16 mouse cellular contexts compared by ENCODE assay signal in genomic region chr2:153584396-153584795, GRCm38 (mm10). TPM values are rescaled to one million over a fixed set of nuclear protein-coding genes. Genes with fewer than 3 reads are reported as not detected.
DNase-seq lines count a peak whose midpoint lies in the region; ATAC-seq and TF ChIP-seq lines count a peak whose summit lies in the region.
"Had no signal": no experiment of that assay in that cellular context is flagged by ENCODE, and none has a peak within 500 bp of the region (broad histone marks: within the 10 kb centered on the region; RNA-seq: fewer than 3 reads in every experiment).

No protein-coding gene starts in this region.

- no peak for TF ChIP-seq CTCF in kidney, adult 2 months (conservative IDR thresholded peaks at IDR 0.05; ENCODE audit: insufficient read depth, insufficient read length, low read depth, low read length)

- no peaks in the 10 kb centered on the region for H3K9me3 ChIP-seq in kidney, embryonic 14.5 days (ENCODE audit: control insufficient read depth, low read length)
- H3K9me3 ChIP-seq in liver, embryonic 15.5 days (replicated peaks) = no peaks in the 10 kb centered on the region
- H3K9me3 ChIP-seq: lung, embryonic 15.5 days; megakaryocyte, embryonic 14.5 days had no signal

- no peak for ATAC-seq in kidney, embryonic 14.5 days (ENCODE audit: low FRiP score, low TSS enrichment)
- ATAC-seq in liver, embryonic 15.5 days (ENCODE audit: insufficient read depth) = no peak

- no peak overlapping the region for H3K4me3 ChIP-seq in kidney, adult 2 months (ENCODE audit: insufficient read depth, low read depth, low read length)
- no peak overlapping the region for H3K4me3 ChIP-seq in kidney, embryonic 14.5 days (ENCODE audit: low read length)
- H3K4me3 ChIP-seq in liver, embryonic 15.5 days (replicated peaks) = no peak overlapping the region
- H3K4me3 ChIP-seq: erythroblast, embryonic 14.5 days; lung, embryonic 15.5 days had no signal

- H3K27ac ChIP-seq in kidney, adult 2 months (ENCODE audit: insufficient read depth, low read depth, low read length) = no peak overlapping the region
- H3K27ac ChIP-seq in kidney, embryonic 14.5 days (ENCODE audit: low read depth, low read length) = no peak overlapping the region
- peak overlapping the region; percentile 74 for H3K27ac ChIP-seq in liver, embryonic 15.5 days (replicated peaks)
- H3K27ac ChIP-seq: lung, embryonic 15.5 days had no signal

- no peaks in the 10 kb centered on the region for H3K27me3 ChIP-seq in kidney, adult 2 months (replicated peaks; ENCODE audit: control insufficient read depth, insufficient read depth, low read length)
- H3K27me3 ChIP-seq in kidney, embryonic 14.5 days (ENCODE audit: control insufficient read depth, insufficient read depth, low read length) = no peaks in the 10 kb centered on the region
- H3K27me3 ChIP-seq in liver, embryonic 15.5 days = no peaks in the 10 kb centered on the region
- H3K27me3 ChIP-seq: CH12.LX; lung, embryonic 15.5 days; megakaryocyte, embryonic 14.5 days had no signal

- no peak for TF ChIP-seq POLR2A in kidney, adult 2 months (IDR thresholded peaks at IDR 0.05; ENCODE audit: low read depth, low read length)

- H3K4me1 ChIP-seq in kidney, adult 2 months (ENCODE audit: control insufficient read depth, insufficient read depth, low read length) = no peaks in the 10 kb centered on the region; the same call in 1 of the 2 replicates
- 0 out of 2 replicates have a peak, but pooled peaks cover 3% of the 10 kb centered on the region for H3K4me1 ChIP-seq in kidney, embryonic 14.5 days (ENCODE audit: control insufficient read depth, insufficient read depth, low read length)
- peaks cover 72% of the 10 kb centered on the region for H3K4me1 ChIP-seq in liver, embryonic 15.5 days (replicated peaks)

- 52% methylated on average over 4 of the region's 4 CpGs for WGBS in kidney, adult 2 months
- 72% methylated on average over 4 of the region's 4 CpGs for WGBS in kidney, embryonic 14.5 days
- WGBS in liver, embryonic 15.5 days (ENCODE audit: insufficient replicate concordance) = 76% methylated on average over 4 of the region's 4 CpGs

- no peak overlapping the region for H3K9ac ChIP-seq in kidney, embryonic 14.5 days (ENCODE audit: low read depth, low read length)
- H3K9ac ChIP-seq in liver, embryonic 15.5 days = no peak overlapping the region
- H3K9ac ChIP-seq: lung, embryonic 15.5 days had no signal

- no peaks in the 10 kb centered on the region for H3K36me3 ChIP-seq in kidney, adult 2 months (ENCODE audit: control insufficient read depth, insufficient read depth, low read length)
- H3K36me3 ChIP-seq in kidney, embryonic 14.5 days (ENCODE audit: control insufficient read depth, insufficient read depth, low read length) = no peaks in the 10 kb centered on the region
- H3K36me3 ChIP-seq in liver, embryonic 15.5 days (replicated peaks) = no peaks in the 10 kb centered on the region
- H3K36me3 ChIP-seq: lung, embryonic 15.5 days had no signal

- DNase-seq in kidney, adult 2 months = peak; percentile 76
- DNase-seq in ES-CJ7 (ENCODE audit: low read depth, low spot score) (peak; percentile 92), ZHBTc4 (ENCODE audit: low read depth, low spot score) (peak; percentile 88)
- no peak for DNase-seq in layer of hippocampus, adult 18-20 months (ENCODE audit: low spot score in 2 of 2)
- no peak for DNase-seq in layer of hippocampus, postnatal 14 days (ENCODE audit: low spot score in 2 of 2)
- DNase-seq: cerebellum, adult 8-10 months; gastrocnemius, postnatal 14 days; heart, postnatal 4 days; left cerebral cortex, postnatal 4 days; right cerebral cortex, adult 18-20 months had no signal

- H3K4me2 ChIP-seq in kidney, embryonic 14.5 days (replicated peaks; ENCODE audit: low read depth, low read length) = no peak overlapping the region
- H3K4me2 ChIP-seq in liver, embryonic 15.5 days = 0 out of 2 replicates have a peak overlapping the region, but pooled peaks have one; percentile 73
- H3K4me2 ChIP-seq: lung, embryonic 15.5 days had no signal

RNA-seq across cellular contexts. Expression of gene Commd7, which starts 48.2 kb away (rescaled TPM):
- polyA plus RNA-seq in kidney, adult 2 months (2012; rRNA removed) = 14.5 and 22.3 TPM in 2 replicates
- 64.9 and 78.0 TPM in 2 replicates for polyA plus RNA-seq in kidney, embryonic 14.5 days (2014; fragmentation: Nextera tagmentation; extraction: Ambion mirVana)
- polyA plus RNA-seq in liver, embryonic 15.5 days (2015; fragmentation: Nextera tagmentation; extraction: Ambion mirVana) = 28.1 and 28.2 TPM in 2 replicates
- total RNA-seq in layer of hippocampus, adult 18-20 months (2021) = 10 to 100 TPM; 30.6 to 31.5 TPM
- 10 to 100 TPM; 25.3 to 27.8 TPM for total RNA-seq in layer of hippocampus, postnatal 14 days (2021)

RNA-seq across cellular contexts. Expression of gene Nol4l, which starts 54.6 kb away (rescaled TPM):
- polyA plus RNA-seq in kidney, adult 2 months (2012; rRNA removed) = 11.9 and 14.5 TPM in 2 replicates
- 10.5 and 17.1 TPM in 2 replicates for polyA plus RNA-seq in kidney, embryonic 14.5 days (2014; fragmentation: Nextera tagmentation; extraction: Ambion mirVana)
- 4.7 and 4.9 TPM in 2 replicates for polyA plus RNA-seq in liver, embryonic 15.5 days (2015; fragmentation: Nextera tagmentation; extraction: Ambion mirVana)
- 10 to 100 TPM; 46.5 to 48.1 TPM for total RNA-seq in layer of hippocampus, adult 18-20 months (2021)
- 10 to 100 TPM; 55.6 to 60.1 TPM for total RNA-seq in layer of hippocampus, postnatal 14 days (2021)

Comparison
In these comparisons a context has a peak if more than half of its experiments do, and no peak if none do; other contexts are left out.
1. DNase-seq: peak in kidney, adult 2 months (single experiment), ES-CJ7 (single experiment) and ZHBTc4 (single experiment); none in layer of hippocampus, adult 18-20 months (0 of 2) and layer of hippocampus, postnatal 14 days (0 of 2).